Mouse (Mus musculus): ENCODE data around the gene Pla2g2f. TPM values are rescaled to one million over a fixed set of nuclear protein-coding genes. Genes with fewer than 3 reads are reported as not detected.

Gene Pla2g2f
- total RNA-seq, 2 experiments from 2014 or later = 9.7 to 10.1 TPM

- no peak for DNase-seq (ENCODE audit: low spot score in 2 of 2)
Measured at GRCm38 (mm10) chr4:138771970-138772369, 14.5 kb upstream of the Pla2g2f start.

GRCm38 (mm10) chr4:138762266-138762665, 4.8 kb upstream of the Pla2g2f start:
- no peak for DNase-seq (ENCODE audit: low spot score in 2 of 2)

- no peak for DNase-seq (ENCODE audit: low spot score in 2 of 2)
Measured at GRCm38 (mm10) chr4:138755983-138756382, 1.4 kb downstream of the Pla2g2f start.

GRCm38 (mm10) chr4:138755439-138755838, 2.0 kb downstream of the Pla2g2f start:
- no peak for DNase-seq (ENCODE audit: low spot score in 2 of 2)

- no peak for DNase-seq (ENCODE audit: low spot score in 2 of 2)
Measured at GRCm38 (mm10) chr4:138754432-138754831, 3.0 kb downstream of the Pla2g2f start.

GRCm38 (mm10) chr4:138753608-138754007, 3.8 kb downstream of the Pla2g2f start:
- no peak for DNase-seq (ENCODE audit: low spot score in 2 of 2)

- DNase-seq (ENCODE audit: low spot score in 2 of 2) = no peak
Measured at GRCm38 (mm10) chr4:138752603-138753002, 4.8 kb downstream of the Pla2g2f start.

- no peak for DNase-seq (ENCODE audit: low spot score in 2 of 2)
Measured at GRCm38 (mm10) chr4:138748369-138749072, 8.9 kb downstream of the Pla2g2f start.

- DNase-seq (ENCODE audit: low spot score in 2 of 2) = no peak
Measured at GRCm38 (mm10) chr4:138747851-138748250, 9.6 kb downstream of the Pla2g2f start.

- DNase-seq (ENCODE audit: low spot score in 2 of 2) = no peak
Measured at GRCm38 (mm10) chr4:138746866-138747265, 10.6 kb downstream of the Pla2g2f start.

GRCm38 (mm10) chr4:138745884-138746283, 11.5 kb downstream of the Pla2g2f start:
- no peak for DNase-seq (ENCODE audit: low spot score in 2 of 2)

- DNase-seq (ENCODE audit: low spot score in 2 of 2) = no peak
Measured at GRCm38 (mm10) chr4:138739136-138739851, 18.1 kb downstream of the Pla2g2f start.

GRCm38 (mm10) chr4:138737031-138737430, 20.4 kb downstream of the Pla2g2f start, which contains the start of gene Ubxn10:
Gene Ubxn10 (minus strand): TSS chr4:138737167.
- no peak for DNase-seq (ENCODE audit: low spot score in 2 of 2)

GRCm38 (mm10) chr4:138734863-138735262, 22.6 kb downstream of the Pla2g2f start:
- DNase-seq (ENCODE audit: low spot score in 2 of 2) = no peak

- no peak for DNase-seq (ENCODE audit: low spot score in 2 of 2)
Measured at GRCm38 (mm10) chr4:138734105-138734504, 23.3 kb downstream of the Pla2g2f start.

- DNase-seq (ENCODE audit: low spot score in 2 of 2) = no peak
Measured at GRCm38 (mm10) chr4:138729018-138729703, 28.3 kb downstream of the Pla2g2f start.

- DNase-seq (ENCODE audit: low spot score in 2 of 2) = no peak
Measured at GRCm38 (mm10) chr4:138725751-138726150, 31.7 kb downstream of the Pla2g2f start.

GRCm38 (mm10) chr4:138725127-138725461, 32.3 kb downstream of the Pla2g2f start:
- peak; percentile 35 to 48 for DNase-seq (ENCODE audit: low spot score in 2 of 2)

GRCm38 (mm10) chr4:138724354-138725126, 32.9 kb downstream of the Pla2g2f start, which contains the start of gene Pla2g2c:
Gene Pla2g2c (plus strand): TSS chr4:138724792.
- DNase-seq (ENCODE audit: low spot score in 2 of 2) = no peak

- no peak for DNase-seq (ENCODE audit: low spot score in 2 of 2)
Measured at GRCm38 (mm10) chr4:138723493-138724281, 33.7 kb downstream of the Pla2g2f start.

GRCm38 (mm10) chr4:138719264-138719596, 38.2 kb downstream of the Pla2g2f start:
- no peak for DNase-seq (ENCODE audit: low spot score in 2 of 2)
